Mouse (Mus musculus): ENCODE measurements at regions not wholly inside any gene's neighbourhood (a gene's known extent, or its start where the extent isn't known, plus 50 kb on each side); places are given as distances from the start of the nearest gene placed in this dataset.

- H3K4me2 ChIP-seq (ENCODE audit: low read depth) = no peak overlapping the region
- no peaks in the 10 kb centered on the region for H3K9me3 ChIP-seq (ENCODE audit: low read length)
- ATAC-seq = peak; percentile 70
- no peak for TF ChIP-seq CTCF (IDR thresholded peaks at IDR 0.05; ENCODE audit: low read depth)
- no peak overlapping the region for H3K27ac ChIP-seq (ENCODE audit: low read depth, low read length)
- H3K36me3 ChIP-seq (ENCODE audit: insufficient read depth) = no peaks in the 10 kb centered on the region
- H3K9ac ChIP-seq = no peak overlapping the region
- no peaks in the 10 kb centered on the region for H3K4me1 ChIP-seq (ENCODE audit: insufficient read depth)
- DNase-seq = no peak
- H3K4me3 ChIP-seq (ENCODE audit: low read depth, low read length) = no peak overlapping the region
- H3K27me3 ChIP-seq (ENCODE audit: insufficient read depth, low read length) = no peaks in the 10 kb centered on the region
- WGBS = 71% methylated on average over 3 of the region's 3 CpGs
Observed at GRCm38 (mm10) chr13:52029868-52030422, 183.5 kb downstream of the Gadd45g start.

DNA sequence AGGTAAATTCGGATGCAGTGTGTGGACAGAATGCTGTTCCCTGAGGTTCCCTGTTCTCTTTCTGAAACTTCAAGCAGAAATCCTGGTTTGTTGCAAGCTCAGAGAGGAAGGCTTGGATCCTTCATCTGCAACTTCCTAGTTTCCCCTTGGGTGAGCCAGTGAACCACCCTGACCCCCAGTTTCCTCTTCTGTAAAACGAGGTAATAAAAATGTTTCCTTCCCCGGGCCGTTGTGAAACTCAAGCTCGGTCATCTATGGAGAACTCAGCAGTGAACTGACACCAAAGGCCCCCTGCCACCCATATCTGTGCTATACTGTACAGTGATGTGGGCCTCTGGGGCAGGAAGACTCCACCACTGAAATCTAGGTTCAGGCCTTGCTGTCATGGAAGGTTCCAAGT is 185.0 kb downstream of the Gadd45g start:
- Histone ChIP-seq H3K4me1 (ENCODE audit: insufficient read depth) (0 out of 2 replicates have a peak, but pooled peaks cover 3% of the 10 kb centered on the region), H3K27ac (ENCODE audit: low read depth, low read length) (no peak overlapping the region), H3K36me3 (ENCODE audit: insufficient read depth) (no peaks in the 10 kb centered on the region), H3K9ac (no peak overlapping the region), H3K27me3 (ENCODE audit: insufficient read depth, low read length) (no peaks in the 10 kb centered on the region), H3K4me2 (ENCODE audit: low read depth) (no peak overlapping the region), H3K4me3 (ENCODE audit: low read depth, low read length) (no peak overlapping the region), H3K9me3 (ENCODE audit: low read length) (no peaks in the 10 kb centered on the region)
- 88% methylated on average over 5 of the region's 5 CpGs for WGBS
- no peak for ATAC-seq
- TF ChIP-seq CTCF (IDR thresholded peaks at IDR 0.05; ENCODE audit: low read depth) = no peak
- DNase-seq = no peak

DNA sequence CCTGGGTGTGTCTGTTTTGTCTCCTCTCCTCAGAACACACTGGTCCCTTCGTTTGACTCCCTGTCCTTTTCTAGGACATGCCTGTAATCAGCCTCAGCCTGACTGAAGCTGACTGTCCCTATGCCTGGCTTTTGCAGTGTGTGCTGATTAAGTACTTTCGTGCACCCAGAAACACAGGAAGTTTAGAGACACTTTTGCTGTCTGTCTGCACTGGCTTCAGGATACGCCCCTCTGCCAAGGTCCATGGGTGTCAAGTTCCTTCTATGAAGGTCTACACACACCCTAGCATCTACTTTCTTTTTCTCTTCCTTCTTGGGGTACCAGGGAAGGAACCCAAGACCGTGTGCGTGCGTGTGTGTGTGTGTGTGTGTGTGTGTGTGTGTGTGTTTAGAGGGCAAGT is 189.3 kb downstream of the Gadd45g start:
- WGBS = 84% methylated on average over 6 of the region's 6 CpGs
- Histone ChIP-seq H3K36me3 (ENCODE audit: insufficient read depth) (no peaks in the 10 kb centered on the region), H3K9ac (no peak overlapping the region), H3K4me3 (ENCODE audit: low read depth, low read length) (no peak overlapping the region), H3K4me2 (ENCODE audit: low read depth) (no peak overlapping the region), H3K4me1 (ENCODE audit: insufficient read depth) (0 out of 2 replicates have a peak, but pooled peaks cover 3% of the 10 kb centered on the region), H3K27ac (ENCODE audit: low read depth, low read length) (no peak overlapping the region), H3K9me3 (ENCODE audit: low read length) (no peaks in the 10 kb centered on the region), H3K27me3 (ENCODE audit: insufficient read depth, low read length) (no peaks in the 10 kb centered on the region)
- ATAC-seq (no peak), DNase-seq (no peak)
- no peak for TF ChIP-seq CTCF (IDR thresholded peaks at IDR 0.05; ENCODE audit: low read depth)

DNA sequence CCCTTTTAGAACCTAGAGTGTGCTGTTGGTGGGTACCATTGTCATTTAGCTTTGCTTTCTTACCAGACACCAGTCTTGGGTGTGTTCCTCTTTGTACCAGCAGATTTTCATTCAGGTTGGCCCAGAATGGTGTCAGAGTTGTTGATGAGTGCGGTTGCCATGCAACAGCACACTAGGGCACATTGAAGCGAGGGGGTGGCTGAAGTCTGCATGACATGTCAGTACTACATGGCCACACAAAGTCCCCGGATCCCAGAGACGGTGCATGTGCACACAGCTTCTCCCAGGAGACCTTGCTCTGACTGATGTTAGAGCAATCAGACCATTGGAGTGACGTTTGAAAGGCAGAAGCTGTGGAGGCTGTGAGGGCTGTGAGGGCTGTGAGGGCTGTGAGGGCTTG is 189.9 kb downstream of the Gadd45g start:
- 51% methylated on average over 5 of the region's 5 CpGs for WGBS
- Histone ChIP-seq H3K4me3 (ENCODE audit: low read depth, low read length) (no peak overlapping the region), H3K9ac (no peak overlapping the region), H3K9me3 (ENCODE audit: low read length) (no peaks in the 10 kb centered on the region), H3K27me3 (ENCODE audit: insufficient read depth, low read length) (no peaks in the 10 kb centered on the region), H3K4me2 (ENCODE audit: low read depth) (no peak overlapping the region), H3K36me3 (ENCODE audit: insufficient read depth) (no peaks in the 10 kb centered on the region), H3K4me1 (ENCODE audit: insufficient read depth) (0 out of 2 replicates have a peak, but pooled peaks cover 3% of the 10 kb centered on the region), H3K27ac (ENCODE audit: low read depth, low read length) (0 out of 2 replicates have a peak overlapping the region, but pooled peaks have one; percentile 21)
- TF ChIP-seq CTCF (IDR thresholded peaks at IDR 0.05; ENCODE audit: low read depth) = no peak
- DNase-seq = no peak
- peak; percentile 87 for ATAC-seq

GRCm38 (mm10) chr13:52037218-52037617 is 190.7 kb downstream of the Gadd45g start:
- no peak overlapping the region for H3K9ac ChIP-seq
- H3K36me3 ChIP-seq (ENCODE audit: insufficient read depth) = no peaks in the 10 kb centered on the region
- no peaks in the 10 kb centered on the region for H3K27me3 ChIP-seq (ENCODE audit: insufficient read depth, low read length)
- 46% methylated on average over 13 of the region's 13 CpGs for WGBS
- no peak overlapping the region for H3K4me2 ChIP-seq (ENCODE audit: low read depth)
- H3K4me3 ChIP-seq (ENCODE audit: low read depth, low read length) = no peak overlapping the region
- H3K9me3 ChIP-seq (ENCODE audit: low read length) = no peaks in the 10 kb centered on the region
- DNase-seq (no peak), ATAC-seq (no peak)
- peaks cover 11% of the 10 kb centered on the region for H3K4me1 ChIP-seq (ENCODE audit: insufficient read depth)
- TF ChIP-seq CTCF (IDR thresholded peaks at IDR 0.05; ENCODE audit: low read depth) = no peak
- no peak overlapping the region for H3K27ac ChIP-seq (ENCODE audit: low read depth, low read length)

GRCm38 (mm10) chr13:52041467-52042421 is 195.3 kb downstream of the Gadd45g start:
- no peak for TF ChIP-seq CTCF (IDR thresholded peaks at IDR 0.05; ENCODE audit: low read depth)
- peak; percentile 81 for ATAC-seq
- WGBS = 45% methylated on average over 15 of the region's 15 CpGs
- Histone ChIP-seq H3K9me3 (ENCODE audit: low read length) (no peaks in the 10 kb centered on the region), H3K36me3 (ENCODE audit: insufficient read depth) (no peaks in the 10 kb centered on the region), H3K9ac (no peak overlapping the region), H3K4me3 (ENCODE audit: low read depth, low read length) (no peak overlapping the region), H3K4me2 (ENCODE audit: low read depth) (no peak overlapping the region), H3K27me3 (ENCODE audit: insufficient read depth, low read length) (no peaks in the 10 kb centered on the region), H3K4me1 (ENCODE audit: insufficient read depth) (peaks cover 18% of the 10 kb centered on the region), H3K27ac (ENCODE audit: low read depth, low read length) (peak overlapping the region; percentile 57; the same call in 1 of the 2 replicates)
- DNase-seq = peak; percentile 80

- ATAC-seq (no peak), DNase-seq (no peak)
- Histone ChIP-seq H3K4me1 (ENCODE audit: insufficient read depth) (peaks cover 22% of the 10 kb centered on the region), H3K27me3 (ENCODE audit: insufficient read depth, low read length) (no peaks in the 10 kb centered on the region), H3K4me2 (ENCODE audit: low read depth) (no peak overlapping the region), H3K9ac (no peak overlapping the region), H3K36me3 (ENCODE audit: insufficient read depth) (no peaks in the 10 kb centered on the region), H3K4me3 (ENCODE audit: low read depth, low read length) (no peak overlapping the region), H3K27ac (ENCODE audit: low read depth, low read length) (no peak overlapping the region), H3K9me3 (ENCODE audit: low read length) (no peaks in the 10 kb centered on the region)
- TF ChIP-seq CTCF (IDR thresholded peaks at IDR 0.05; ENCODE audit: low read depth) = no peak
- 94% methylated on average over 3 of the region's 3 CpGs for WGBS
Observed at GRCm38 (mm10) chr13:52042867-52043266, 196.4 kb downstream of the Gadd45g start.
